Mouse (Mus musculus): ENCODE results near the gene Fgfr2.

GRCm38 (mm10) chr7:131331688-131332087, 1791.5 kb downstream of the Fgfr2 start:
- no peak for TF ChIP-seq CTCF (conservative IDR thresholded peaks at IDR 0.05; ENCODE audit: insufficient read depth, insufficient read length, low read depth, low read length)
- no peak for TF ChIP-seq POLR2A (IDR thresholded peaks at IDR 0.05; ENCODE audit: low read depth, low read length)

Data from kidney, adult 2 months (tissue).